Mouse (Mus musculus) myocyte (in vitro differentiated cells): ENCODE data around the gene Aco2.

Experiments used
- CEBPB ChIP-seq: IDR thresholded peaks from 2 replicates; pipeline ENCODE4 v1.6.1; 2011; ENCODE audit warnings: mild to moderate bottlenecking, moderate library complexity; ENCODE audit not compliant: poor library complexity, insufficient read depth, severe bottlenecking
- E2F4 ChIP-seq: IDR thresholded peaks from one replicate; pipeline ENCODE4 v1.6.1; 2011; ENCODE audit warnings: mild to moderate bottlenecking, control low read depth, moderate library complexity; ENCODE audit not compliant: insufficient read depth
- MYOD1 ChIP-seq, 3 experiments: IDR thresholded peaks; one replicate each; pipeline ENCODE4 v1.6.1; 2011; ENCODE audit warnings: control low read depth in 2 of 3, low read depth in 2 of 3, mild to moderate bottlenecking in 2 of 3, moderate library complexity in 1 of 3; ENCODE audit not compliant: insufficient read length in 2 of 3, control insufficient read depth in 1 of 3
- MYOG ChIP-seq, 3 experiments: IDR thresholded peaks; one replicate each; pipeline ENCODE4 v1.6.1; 2011; ENCODE audit warnings: control low read depth in 2 of 3, low read depth in 2 of 3, mild to moderate bottlenecking in 2 of 3; ENCODE audit not compliant: insufficient read length in 2 of 3, control insufficient read depth in 1 of 3, insufficient read depth in 1 of 3
- POLR2A ChIP-seq: IDR thresholded peaks from one replicate; pipeline ENCODE4 v1.6.1; 2011; ENCODE audit warnings: low read depth, mild to moderate bottlenecking, control low read depth, moderate library complexity; ENCODE audit not compliant: insufficient read length
- POLR2AphosphoS2 ChIP-seq: IDR thresholded peaks from one replicate; pipeline ENCODE4 v1.6.1; 2011; ENCODE audit warnings: low read depth, control low read depth; ENCODE audit not compliant: insufficient read length
- REST ChIP-seq: IDR thresholded peaks from one replicate; pipeline ENCODE4 v1.6.1; 2011; ENCODE audit warnings: mild to moderate bottlenecking, control low read depth, moderate library complexity; ENCODE audit not compliant: insufficient read depth, insufficient read length
- SRF ChIP-seq: IDR thresholded peaks from one replicate; pipeline ENCODE4 v1.6.1; 2011; ENCODE audit warnings: low read depth; ENCODE audit not compliant: control insufficient read depth, insufficient read length
- TCF12 ChIP-seq: IDR thresholded peaks from one replicate; pipeline ENCODE4 v1.6.1; 2011; ENCODE audit warnings: mild to moderate bottlenecking, control low read depth; ENCODE audit not compliant: poor library complexity, insufficient read depth, severe bottlenecking

- TF ChIP-seq E2F4 (no peak), POLR2A (no peak), REST (no peak), MYOG (IDR thresholded peaks at IDR 0.05; ENCODE audit: control insufficient read depth in 1 of 3, insufficient read depth in 1 of 3, insufficient read length in 2 of 3, low read depth in 2 of 3) (no peak), TCF12 (no peak), SRF (no peak), CEBPB (no peak), POLR2AphosphoS2 (no peak), MYOD1 (IDR thresholded peaks at IDR 0.05; ENCODE audit: control insufficient read depth in 1 of 3, insufficient read length in 2 of 3, low read depth in 2 of 3) (no peak)
These were observed 52.8 kb downstream of the Aco2 start for GRCm38 (mm10) chr15:81924933-81925332.
